Mouse (Mus musculus) stomach, postnatal 0 days (tissue): ENCODE data around the gene Acot7.

Experiments used
- CTCF ChIP-seq: IDR thresholded peaks from 2 replicates; pipeline ENCODE4 v1.5.1; 2016; ENCODE audit warnings: antibody characterized with exemption, low read depth, mild to moderate bottlenecking, moderate library complexity
- EP300 ChIP-seq: optimal IDR thresholded peaks from 2 replicates; pipeline ENCODE3; 2016; ENCODE audit warnings: antibody characterized with exemption

- TF ChIP-seq CTCF (peak; percentile 78), EP300 (no peak)
Measured at GRCm38 (mm10) chr4:152134507-152134906, 43.4 kb upstream of the Acot7 start.
